Mouse (Mus musculus): ENCODE measurements around the gene Mup15.
"Not testable (repeated sequence)": the region's sequence is repeated elsewhere in the genome, so short reads cannot be mapped to it uniquely, and the experiment has no call there.

Mup15 gene

GRCm38 (mm10) chr4:61439643-61440042 is at the start of gene Mup15:
Mup15 (minus strand) TSS chr4:61439743.
- not testable (repeated sequence) for DNase-seq (ENCODE audit: low spot score)

All from testis, postnatal 14 days (tissue).